Mouse (Mus musculus) neural tube, embryonic 10.5 days (tissue): ENCODE results near the gene Nav3.
"Not testable (repeated sequence)": the region's sequence is repeated elsewhere in the genome, so short reads cannot be mapped to it uniquely, and the experiment has no call there.

Source experiments
- DNase-seq: peaks from one replicate; pipeline ENCODE4 v3.0.0-alpha.2; 2017; ENCODE audit warnings: low spot score; ENCODE audit errors: extremely low spot score

The Nav3 gene

GRCm38 (mm10) chr10:110085903-110086302 is 370.1 kb downstream of the Nav3 start:
- DNase-seq: no peak

- DNase-seq: peak; percentile 62
These were observed 370.8 kb downstream of the Nav3 start for GRCm38 (mm10) chr10:110085156-110085555.

- DNase-seq: no peak
These were observed 379.4 kb downstream of the Nav3 start for GRCm38 (mm10) chr10:110076575-110076974.

GRCm38 (mm10) chr10:110072355-110072754 is 383.6 kb downstream of the Nav3 start:
- no peak for DNase-seq

GRCm38 (mm10) chr10:110061166-110061565 is 394.8 kb downstream of the Nav3 start:
- DNase-seq: no peak

- no peak for DNase-seq
These were observed 418.5 kb downstream of the Nav3 start for GRCm38 (mm10) chr10:110037547-110037946.

GRCm38 (mm10) chr10:110034582-110035099 is 421.4 kb downstream of the Nav3 start:
- no peak for DNase-seq

GRCm38 (mm10) chr10:110024897-110025296 is 431.1 kb downstream of the Nav3 start:
- not testable (repeated sequence) for DNase-seq

GRCm38 (mm10) chr10:110022100-110022499 is 433.9 kb downstream of the Nav3 start:
- DNase-seq: no peak

- no peak for DNase-seq
These were observed 436.6 kb downstream of the Nav3 start for GRCm38 (mm10) chr10:110019266-110019866.

- DNase-seq: not testable (repeated sequence)
These were observed 454.7 kb downstream of the Nav3 start for GRCm38 (mm10) chr10:110001328-110001727.

- DNase-seq: peak; percentile 21
These were observed 455.2 kb downstream of the Nav3 start for GRCm38 (mm10) chr10:110000755-110001247.

- DNase-seq: no peak
These were observed 456.1 kb downstream of the Nav3 start for GRCm38 (mm10) chr10:109999904-110000303.

GRCm38 (mm10) chr10:109994302-109994701 is 461.7 kb downstream of the Nav3 start:
- DNase-seq: no peak

GRCm38 (mm10) chr10:109985824-109986485 is 470.0 kb downstream of the Nav3 start:
- no peak for DNase-seq

- no peak for DNase-seq
These were observed 479.7 kb downstream of the Nav3 start for GRCm38 (mm10) chr10:109976351-109976750.

- DNase-seq: no peak
These were observed 481.8 kb downstream of the Nav3 start for GRCm38 (mm10) chr10:109974177-109974576.

- no peak for DNase-seq
These were observed 482.5 kb downstream of the Nav3 start for GRCm38 (mm10) chr10:109973483-109973882.

- no peak for DNase-seq
These were observed 505.7 kb downstream of the Nav3 start for GRCm38 (mm10) chr10:109950296-109950695.

- DNase-seq: no peak
These were observed 526.7 kb downstream of the Nav3 start for GRCm38 (mm10) chr10:109929319-109929622.

- no peak for DNase-seq
These were observed 527.3 kb downstream of the Nav3 start for GRCm38 (mm10) chr10:109928547-109929318.

GRCm38 (mm10) chr10:109926149-109926548 is 529.9 kb downstream of the Nav3 start:
- no peak for DNase-seq
